Mouse (Mus musculus) adipocyte (in vitro differentiated cells): Measurements from ENCODE around the gene Cep72.
A peak's percentile ranks its signal among the peaks of the same experiment; 100 is the strongest.
"Not testable (repeated sequence)": the region's sequence is repeated elsewhere in the genome, so short reads cannot be mapped to it uniquely, and the experiment has no call there.

Experiments used
- DNase-seq: peaks from one replicate; pipeline ENCODE4 v3.0.0-alpha.2; 2016; ENCODE audit warnings: low spot score

Cep72 gene

DNA sequence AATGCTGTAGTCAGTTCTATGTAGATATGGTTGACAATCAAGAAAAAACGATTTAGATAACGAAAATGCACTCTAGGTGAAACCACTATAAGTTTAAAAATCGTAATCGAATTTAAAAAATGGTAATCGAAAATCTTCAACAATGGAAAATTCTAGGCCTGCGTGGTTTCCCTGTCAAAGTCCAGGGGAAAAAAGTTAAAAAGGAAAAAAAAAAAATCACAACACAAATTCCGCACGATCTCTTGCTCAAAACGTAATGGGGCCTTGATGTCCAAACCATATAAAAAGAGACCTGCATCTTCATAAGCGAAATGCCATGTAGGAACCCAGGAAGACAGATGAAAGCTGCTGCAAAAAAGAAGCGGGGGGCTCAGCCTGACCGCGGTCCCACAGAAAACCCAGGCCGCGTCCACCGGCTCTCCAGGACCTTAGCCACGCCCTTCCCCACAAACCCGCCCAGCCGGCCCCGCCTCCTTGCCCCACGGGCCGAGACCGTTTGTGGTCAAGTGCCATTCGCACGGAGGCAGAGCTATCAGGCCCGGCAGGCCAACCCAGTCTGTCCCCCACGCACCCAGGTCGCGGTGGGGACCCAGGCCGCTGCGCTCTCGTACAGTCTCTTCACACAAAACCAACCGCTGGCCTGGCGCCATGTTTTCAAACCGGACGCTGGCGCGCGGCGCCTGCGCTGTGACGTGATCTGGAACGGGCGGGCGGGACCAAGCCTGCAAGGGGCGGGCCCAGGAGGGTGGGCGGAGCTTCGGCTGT lies at the start of gene Cep72:
Cep72 (minus strand) TSS at position 687 of the 765 bp plus-strand sequence.
- DNase-seq = peak; percentile 91

DNA sequence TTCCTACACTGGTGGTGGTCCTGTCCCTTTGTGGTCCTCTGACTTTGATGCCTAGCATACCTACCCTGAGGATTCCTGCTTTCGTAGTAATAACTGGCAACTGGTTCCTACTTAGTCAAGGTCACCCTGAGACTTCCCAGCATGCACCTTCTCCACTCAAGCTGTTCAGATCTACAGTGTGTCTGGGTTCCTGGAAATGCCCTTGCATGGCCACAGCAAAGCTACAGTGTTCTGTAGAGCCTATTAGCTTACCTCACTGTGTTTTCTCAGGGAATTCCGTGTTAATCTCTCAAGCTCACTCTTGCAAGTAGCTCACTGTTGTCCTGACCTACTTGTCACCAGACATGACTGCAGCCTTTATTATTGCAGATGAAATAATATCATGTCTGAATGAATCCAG lies 45.3 kb upstream of the Cep72 start:
- DNase-seq = no peak

DNA sequence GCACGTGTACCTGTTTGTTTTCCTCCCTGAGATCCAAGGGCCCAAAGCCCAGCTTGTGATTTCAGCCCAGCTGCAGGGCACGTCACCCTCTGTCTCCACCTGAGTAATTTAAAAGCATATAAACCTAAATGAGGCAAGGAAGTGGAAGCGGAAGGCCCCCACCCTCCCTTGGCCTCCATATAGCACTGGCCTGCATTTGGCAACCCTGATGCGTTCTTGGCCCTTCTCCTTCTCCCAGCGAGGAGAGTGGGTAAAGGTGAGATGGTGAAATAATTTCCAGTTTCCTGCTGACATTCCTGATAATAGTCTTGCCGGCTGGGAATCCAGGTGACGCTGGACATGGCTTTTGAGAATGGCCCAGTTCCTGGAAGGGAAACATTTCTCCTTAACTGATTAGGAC lies 42.3 kb upstream of the Cep72 start:
- no peak for DNase-seq

DNA sequence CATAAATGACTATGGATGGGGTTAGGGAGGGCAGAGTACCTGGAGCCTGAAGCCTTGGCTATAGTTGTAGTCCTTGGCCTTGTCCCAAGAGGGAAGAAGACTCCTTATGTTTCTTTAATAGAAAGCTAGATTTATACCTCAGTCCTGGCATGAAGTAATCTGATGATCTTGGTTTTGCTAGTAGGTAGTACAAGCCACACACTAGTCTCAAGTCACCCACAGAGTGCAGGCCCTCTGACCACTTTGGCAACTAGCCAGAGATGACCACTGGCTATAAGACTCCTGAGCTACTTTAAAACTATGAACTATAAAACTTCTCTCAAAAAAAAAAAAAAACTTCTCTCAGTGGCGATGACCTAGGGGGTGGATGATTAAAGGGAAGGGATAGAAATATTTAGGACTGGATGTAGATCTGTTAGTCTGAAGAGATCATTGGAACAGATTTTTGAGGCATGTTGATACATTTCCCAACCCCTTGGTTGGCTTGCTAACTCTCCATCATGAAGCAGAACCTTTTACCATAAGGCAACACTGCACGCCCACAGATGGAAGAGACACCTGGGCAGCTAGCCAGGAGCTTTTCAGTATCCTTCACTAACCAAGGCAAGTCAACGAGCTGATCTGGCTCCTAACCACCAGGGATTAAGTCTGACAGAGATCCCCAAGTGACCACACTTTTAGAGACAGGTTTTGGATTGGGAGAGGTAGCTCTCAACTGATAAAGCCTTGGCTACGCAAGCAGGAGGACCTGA lies 40.9 kb upstream of the Cep72 start:
- DNase-seq = no peak

DNA sequence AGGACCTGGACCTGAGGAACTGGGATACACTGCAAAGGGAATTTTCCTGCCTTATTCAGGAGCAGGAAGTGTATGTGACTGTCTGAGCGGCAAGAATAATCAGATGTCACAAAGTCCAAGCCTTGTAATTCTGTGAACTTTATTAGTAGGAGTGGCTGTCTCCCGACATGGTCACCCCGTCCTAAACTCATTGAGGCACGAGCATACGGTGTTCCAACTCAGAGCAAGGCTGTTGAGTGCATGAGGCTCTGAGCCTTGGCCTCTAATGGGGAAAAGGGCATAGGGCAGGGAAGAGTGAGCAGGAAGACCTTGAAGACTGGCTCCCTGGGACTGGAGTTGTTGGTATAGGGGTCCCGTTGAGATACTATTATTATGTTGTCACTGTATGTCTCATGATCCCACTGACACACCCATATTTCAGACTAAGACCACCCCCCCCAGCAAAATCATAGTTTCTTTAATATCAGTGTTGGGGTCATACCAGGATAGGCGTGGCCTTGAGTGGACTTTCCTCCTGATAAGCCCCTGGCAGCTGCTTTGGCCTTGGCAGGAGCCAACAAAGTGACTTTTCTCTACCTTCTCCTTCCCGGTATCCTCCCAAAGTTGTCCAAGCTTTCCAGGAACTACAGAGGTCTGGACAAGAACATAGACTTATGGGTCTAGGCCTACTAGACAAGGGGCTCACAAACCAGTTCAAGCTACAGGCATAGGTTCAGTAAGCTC lies 40.2 kb upstream of the Cep72 start:
- DNase-seq = no peak

DNA sequence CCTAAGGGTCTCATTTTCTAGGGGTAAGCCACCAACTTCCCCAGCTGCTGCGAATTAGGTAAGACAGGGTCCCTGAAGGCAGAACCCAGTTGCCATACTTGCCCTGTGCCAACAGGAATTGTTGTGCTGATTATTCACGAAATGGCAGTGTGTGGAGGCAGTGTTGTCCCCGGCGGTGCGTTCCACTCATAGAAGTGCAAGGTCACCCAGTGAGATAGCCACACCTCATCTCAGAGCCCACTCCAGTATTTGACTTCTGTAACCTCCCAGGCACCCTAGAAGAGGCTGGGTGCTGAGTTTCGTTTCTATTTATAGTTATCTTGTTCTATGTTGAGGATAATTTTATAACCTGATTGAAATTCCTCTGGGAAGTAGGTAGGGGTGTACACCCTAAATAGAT lies 36.8 kb upstream of the Cep72 start:
- no peak for DNase-seq

DNA sequence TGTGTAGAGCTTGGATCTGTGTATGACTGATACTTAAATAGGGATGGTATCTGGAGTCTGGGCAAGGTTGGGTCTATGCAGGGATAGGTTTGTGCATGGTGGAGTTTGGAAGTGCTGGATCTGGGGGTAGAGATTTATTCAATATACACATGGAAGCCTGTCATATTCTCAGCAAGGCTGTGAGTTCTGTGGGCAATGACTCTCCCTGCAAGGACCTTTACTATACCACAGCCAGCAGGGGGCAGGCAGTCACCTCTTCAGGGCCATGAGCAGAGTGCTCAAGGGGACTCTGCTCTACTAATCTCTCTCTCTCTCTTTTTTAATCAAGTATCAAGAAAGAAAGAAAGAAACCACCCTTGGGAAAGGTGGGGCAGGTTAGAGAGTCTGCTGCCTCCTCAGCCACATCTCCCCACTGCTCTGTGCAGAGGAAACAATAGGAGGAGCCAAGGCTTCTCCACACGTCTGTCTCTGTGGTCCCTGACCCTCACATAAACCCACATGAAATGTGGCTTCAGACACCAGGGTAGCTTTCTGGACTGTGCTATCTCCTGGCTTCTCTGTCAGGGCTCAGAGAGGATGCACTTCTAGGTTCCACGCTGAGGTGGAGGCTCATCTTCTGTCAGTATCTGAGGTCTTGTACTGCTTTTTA lies 34.7 kb upstream of the Cep72 start:
- peak; percentile 74 for DNase-seq

DNA sequence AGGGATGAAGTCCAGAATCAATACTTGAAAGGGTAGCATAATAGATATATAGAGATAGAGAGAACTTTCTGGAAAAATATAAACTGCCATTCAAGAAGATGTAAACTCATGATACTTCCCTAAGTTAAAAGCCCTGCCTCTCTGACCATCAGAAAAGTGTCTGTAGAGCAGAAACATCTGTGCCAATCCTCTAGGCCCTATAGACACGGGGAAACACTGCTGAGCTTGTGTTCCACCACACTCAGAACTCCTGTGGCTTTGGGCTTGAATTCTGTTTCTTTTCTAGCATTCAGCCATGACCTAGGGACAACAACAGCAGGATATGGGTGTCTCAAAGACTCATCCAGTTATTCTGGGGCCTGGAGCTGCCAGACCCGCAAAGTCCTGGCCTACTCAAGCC lies 33.8 kb upstream of the Cep72 start:
- no peak for DNase-seq

DNA sequence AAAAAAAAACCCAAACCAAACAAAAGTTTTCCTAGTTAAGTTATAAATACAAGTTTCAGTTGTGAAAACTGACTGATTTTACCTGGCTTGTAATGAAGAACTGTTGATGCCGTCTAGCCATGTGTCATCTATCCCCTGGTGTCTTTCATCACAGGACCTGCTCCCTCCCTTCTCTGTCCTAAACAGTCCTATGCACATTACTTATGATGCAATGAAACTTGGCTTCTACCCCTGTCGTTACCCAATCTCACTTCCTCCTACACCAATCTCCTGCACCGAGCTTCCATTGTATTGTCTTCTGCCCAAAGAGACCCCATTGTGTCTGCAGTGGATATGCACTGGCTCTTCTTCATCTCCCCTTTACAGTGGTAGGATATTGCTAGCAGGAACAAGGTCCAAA lies 28.2 kb upstream of the Cep72 start:
- peak; percentile 45 for DNase-seq

DNA sequence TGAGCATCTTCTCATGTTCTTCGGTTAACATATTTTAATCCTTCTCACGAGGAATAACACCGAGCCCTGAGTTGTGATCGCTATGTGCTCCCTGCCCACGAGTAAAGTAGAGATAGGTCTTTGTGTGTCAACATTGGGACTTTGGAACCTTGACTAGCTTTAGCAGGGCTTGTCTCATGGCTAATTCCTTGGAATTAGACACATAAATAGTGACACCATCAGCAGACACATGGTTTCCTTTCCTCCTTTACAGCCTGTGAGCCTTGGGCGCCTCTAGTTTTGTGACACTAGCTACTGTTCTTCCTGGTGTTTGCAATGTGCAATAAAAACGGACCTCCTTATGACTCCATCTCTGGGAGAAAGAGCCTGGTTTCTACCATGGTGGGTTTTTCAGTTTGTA lies 11.3 kb upstream of the Cep72 start:
- DNase-seq = no peak

DNA sequence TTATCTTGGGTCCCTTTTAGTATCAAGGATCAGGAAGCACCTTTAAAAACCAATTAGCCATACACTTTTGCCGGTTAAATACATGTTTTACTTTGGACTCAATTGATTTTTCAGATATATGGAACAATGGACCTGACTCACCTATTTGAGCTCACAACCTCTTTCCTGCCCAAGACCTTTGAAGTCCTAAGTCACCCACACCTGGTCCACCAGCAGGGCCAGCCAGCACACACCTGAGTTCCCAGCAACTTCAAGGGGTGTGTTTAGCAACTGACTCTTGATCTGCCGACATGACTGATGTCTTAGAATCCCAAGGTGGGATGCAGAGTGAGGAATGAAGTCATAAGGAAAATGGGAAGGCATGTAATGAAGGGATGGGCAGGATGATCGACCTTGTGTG lies 9.6 kb upstream of the Cep72 start:
- DNase-seq = no peak

DNA sequence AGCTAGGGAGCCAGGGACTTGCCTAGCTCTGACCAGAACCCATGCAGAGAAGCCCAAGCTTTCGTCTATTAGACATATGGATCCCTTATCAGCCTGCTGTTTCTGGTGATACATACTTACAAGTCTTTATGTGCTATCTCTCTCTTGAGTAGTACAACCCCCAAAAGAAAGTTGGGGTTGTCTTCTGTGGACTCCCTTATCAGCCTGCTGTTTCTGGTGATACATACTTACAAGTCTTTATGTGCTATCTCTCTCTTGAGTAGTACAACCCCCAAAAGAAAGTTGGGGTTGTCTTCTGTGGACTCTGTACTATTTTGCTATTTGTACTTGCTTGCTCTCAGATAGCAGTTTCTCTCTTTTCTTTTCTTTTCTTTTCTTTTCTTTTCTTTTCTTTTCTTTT lies 9.1 kb upstream of the Cep72 start:
- DNase-seq = not testable (repeated sequence)

DNA sequence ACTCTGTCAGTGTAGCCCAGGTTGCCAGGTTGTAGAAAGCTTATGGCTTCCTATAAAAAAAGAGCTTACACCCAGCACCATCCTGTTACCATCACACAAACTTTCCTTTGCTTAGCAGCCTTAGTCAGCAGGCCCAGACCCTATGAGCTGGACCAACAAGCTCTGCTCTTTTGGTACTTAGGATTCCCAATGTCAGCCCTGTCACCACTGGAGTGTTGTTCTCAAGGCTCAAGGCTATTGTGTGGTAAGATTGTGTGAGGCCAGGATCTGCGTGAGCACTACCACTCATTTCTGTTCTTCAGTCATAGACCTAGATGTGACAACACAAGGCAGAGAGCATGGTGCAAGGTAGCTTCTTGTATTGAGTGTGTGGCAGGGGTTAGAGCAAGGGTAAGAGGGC lies 4.5 kb upstream of the Cep72 start:
- no peak for DNase-seq

DNA sequence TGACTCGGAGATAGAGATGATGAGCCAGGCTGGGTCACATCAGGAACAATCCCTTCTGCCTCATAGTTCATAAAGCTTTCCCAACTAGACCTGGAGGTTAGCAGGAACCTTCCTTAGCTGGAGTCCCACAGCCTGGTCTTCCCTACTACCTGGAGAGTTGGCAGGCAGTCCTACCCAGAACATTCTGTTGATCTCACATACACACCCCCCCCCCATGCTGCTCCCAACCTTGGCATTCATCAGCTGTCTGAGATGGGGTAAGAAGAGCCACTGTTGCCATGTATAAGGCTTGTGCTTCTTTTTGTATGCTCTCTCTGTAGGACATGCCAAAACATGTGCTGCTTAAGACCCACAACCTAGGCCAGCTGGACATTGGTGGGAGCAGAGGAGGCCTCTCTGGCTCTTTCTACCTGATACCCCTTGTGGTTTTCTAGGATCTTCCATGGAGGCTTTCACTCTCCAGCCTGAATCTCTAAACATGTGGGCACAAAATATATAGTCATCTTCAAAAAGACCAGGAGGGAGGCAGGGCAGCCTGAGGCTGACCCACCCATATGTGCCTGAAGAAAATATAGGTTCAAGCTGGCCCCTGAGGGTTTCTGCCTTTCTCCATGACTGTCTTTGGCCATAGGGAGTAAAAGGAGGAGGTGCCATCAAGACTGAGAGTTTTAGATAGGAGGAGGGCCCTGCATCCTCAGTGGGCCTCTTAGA lies 1.4 kb upstream of the Cep72 start:
- DNase-seq = no peak

DNA sequence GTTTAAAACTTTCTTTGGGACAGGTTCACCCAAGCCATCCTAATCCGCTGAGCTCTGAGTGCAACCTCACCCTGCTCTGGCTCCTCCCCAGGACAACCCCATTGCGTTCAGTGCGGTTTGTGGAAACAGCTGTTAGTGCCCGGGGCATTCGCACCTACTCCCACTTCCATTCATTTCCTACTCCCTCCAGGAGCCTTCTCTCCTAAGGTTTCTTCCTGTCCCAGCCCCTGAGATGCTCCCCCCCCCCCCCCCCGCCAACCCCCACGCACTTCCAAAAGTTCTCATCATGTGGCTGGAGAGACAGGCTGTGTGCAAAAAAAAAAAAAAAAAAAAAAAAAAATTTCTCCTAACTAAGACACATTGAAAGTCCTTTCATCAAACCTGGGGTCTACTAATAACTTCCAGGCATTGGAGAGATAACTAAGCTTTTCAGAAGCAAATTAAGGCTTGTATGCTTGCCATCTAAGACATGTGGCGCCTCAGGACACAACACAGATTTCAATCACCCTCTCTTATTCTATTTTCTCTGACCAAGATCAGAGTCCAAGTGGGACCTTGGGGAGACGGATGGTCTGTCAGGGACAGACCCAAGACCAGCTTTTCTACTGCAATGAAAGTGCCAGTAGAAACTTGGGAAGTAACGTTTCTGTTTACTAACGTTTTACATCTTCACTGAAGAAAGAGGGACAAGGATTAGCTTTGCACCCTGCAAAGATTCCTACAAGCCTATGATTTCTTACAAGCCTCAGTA lies 454 bp upstream of the Cep72 start:
- DNase-seq = no peak

DNA sequence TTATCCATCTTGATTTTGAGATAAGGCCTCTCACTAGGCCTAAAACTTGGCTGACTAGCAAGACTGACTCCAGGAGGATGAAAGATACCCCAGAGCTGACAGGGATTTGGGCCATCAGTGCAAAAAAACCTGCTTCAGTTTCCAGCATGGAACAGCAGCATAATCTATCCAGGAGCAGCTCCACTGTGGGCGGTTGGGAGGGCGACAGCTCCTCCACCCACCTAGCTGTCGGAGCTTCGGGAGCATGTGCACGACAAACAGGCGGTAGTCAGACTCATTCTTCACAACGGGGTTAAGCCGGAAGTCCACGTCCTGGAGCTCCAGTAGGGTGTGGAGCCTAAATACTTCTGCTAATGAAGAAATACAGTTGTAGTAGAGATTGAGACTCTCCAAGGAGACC lies 4.0 kb downstream of the Cep72 start:
- DNase-seq = no peak

DNA sequence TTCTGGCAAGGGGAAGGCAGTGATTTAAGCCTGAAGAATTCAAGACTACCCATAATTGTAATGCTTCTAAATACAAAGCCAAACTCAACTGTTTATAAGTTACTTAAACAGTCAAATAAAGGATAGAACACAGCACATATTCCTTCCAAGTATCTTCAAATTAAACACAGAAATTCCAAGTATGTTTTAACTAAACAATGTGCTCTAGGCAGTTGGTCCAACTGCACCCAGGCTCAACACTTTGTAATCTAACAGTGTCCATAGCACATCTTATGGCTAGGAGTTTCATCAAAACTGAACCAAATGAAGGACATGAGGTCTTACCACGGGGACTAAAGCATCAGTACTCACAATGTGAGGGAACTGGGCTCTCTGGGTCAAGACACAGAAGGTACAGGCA lies 5.9 kb downstream of the Cep72 start:
- no peak for DNase-seq

DNA sequence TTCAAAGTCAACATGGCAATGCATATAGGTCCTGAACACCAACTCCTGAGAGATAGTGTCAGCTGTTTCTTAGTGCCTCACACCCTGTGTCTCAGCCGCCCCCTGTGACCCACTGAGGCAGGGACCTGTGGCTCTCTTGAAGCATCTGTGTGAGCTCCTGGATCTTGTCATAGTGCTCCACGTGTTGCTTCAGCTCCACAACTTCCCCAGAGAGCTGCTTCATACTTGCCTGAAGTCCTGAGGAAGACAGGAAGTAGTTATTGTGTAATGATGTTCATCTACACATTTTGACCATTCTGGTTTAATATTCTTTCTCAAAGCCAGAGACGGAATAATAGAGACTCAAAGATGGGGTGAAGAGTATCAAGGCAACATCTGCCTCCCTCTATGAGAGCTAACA lies 22.2 kb downstream of the Cep72 start:
- DNase-seq = no peak

DNA sequence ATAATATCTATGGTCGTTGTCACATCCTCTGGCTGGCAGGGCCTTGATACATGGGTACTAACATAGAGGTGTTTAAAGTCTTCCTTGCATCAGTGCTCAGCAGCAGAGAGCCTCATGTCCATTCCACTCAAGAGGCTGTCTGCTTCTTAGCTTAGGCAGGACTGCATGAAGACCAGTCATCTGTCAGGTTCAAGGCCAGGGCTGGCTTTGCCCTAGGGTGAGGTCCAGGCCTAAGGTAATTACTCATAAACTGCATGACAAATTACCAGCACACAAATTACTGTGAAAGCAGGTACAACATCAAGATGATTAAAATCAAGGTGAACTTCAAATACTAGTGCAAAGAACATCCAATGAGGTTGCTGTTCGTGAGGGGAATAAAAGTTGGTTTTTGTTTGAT lies 26.3 kb downstream of the Cep72 start:
- no peak for DNase-seq

DNA sequence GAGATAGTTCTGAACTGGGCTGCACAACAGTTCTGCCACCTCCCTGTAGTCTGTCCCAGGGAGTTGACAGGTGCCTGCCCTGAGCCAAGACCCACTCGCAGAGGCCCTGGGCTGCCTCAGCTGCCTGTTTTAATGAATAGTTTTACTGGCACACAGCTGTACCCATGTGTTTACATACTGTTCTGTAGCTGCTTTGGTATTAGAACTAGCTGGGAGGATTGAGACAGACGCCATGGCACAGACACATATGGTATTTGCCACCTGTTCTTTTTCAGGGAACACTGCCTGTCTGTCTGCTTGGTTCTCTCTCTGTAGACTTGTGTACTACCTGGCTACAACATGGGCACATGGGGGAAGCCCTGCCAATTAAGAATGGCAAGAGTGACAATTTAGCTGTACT lies 27.3 kb downstream of the Cep72 start:
- DNase-seq = no peak

DNA sequence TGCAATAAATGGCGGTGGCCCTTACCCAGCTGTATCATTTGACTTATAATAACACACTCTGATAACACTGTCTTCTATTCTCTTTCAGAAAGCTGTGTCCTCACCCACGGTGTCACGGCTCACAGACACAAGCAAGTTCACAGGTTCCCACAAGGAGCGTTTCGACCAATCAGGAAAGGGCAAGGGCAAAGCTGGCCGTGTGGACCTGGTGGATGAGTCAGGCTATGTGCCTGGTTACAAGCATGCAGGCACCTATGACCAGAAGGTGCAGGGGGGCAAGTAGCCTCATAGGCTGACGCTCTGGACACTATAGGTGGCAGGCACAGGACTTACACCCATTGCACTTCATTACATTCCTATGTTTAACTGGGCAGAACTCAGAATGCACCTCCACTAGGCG lies 31.0 kb downstream of the Cep72 start:
- DNase-seq = no peak
